Mouse (Mus musculus): ENCODE results near the gene Slc38a2. TPM values are rescaled to one million over a fixed set of nuclear protein-coding genes. Genes with fewer than 3 reads are reported as not detected.

Slc38a2 gene
- polyA plus RNA-seq (2015; fragmentation: Nextera tagmentation; extraction: Ambion mirVana), result 27.9 and 28.5 TPM in 2 replicates

DNA sequence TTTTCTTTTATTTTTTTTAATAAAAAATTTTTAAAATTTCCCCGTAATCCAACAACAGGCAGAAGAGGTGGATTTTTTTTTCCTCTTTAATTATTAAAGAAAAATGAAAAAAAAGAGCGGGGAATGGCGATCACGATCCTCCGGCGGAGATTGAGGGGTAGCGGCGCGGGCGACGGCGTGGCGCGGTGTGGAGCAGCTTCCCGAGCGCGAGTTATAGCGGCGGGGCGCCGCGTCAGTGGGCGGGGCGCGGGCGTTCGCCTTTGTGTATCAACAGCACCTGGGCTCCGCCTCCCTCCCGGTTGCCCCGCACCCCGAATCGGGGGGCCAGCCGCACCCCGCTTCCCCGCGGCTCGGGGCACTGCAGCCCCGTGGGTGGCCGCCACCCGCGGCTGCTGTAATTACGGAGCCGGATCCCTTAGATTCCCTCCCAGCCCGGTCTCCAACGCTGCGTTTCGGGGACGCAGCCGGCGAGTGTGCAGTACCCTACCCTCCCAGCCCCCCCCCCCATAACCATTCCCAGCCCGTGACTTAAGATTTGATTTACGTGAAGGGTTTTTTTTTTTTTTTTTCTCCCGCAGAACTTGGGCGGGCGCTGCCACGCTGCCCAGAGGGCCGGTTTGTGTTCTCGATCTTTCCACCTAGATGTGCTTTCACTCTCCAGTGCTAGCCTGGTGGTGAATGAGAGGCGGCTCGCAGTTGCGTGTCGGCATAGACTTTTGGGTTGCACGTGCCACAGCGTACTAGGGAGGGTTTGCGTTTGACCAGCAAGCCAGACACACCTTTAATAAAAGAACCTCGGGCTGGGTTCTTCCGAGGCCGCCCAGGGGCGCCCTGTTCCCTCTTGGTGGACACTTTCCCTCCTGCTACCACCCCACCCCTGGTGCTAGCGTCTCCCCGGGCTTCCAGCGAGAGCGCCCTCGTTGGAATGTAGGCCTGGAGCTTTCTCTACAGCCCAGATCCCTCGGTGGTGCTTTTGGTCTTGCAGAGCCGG is at the start of gene Slc38a2:
Gene Slc38a2 (minus strand): TSS at position 210 of the 991 bp plus-strand sequence.
- H3K27me3 ChIP-seq (replicated peaks; ENCODE audit: control insufficient read depth, insufficient read depth, low read length), result no peaks in the 10 kb centered on the region
- peak; percentile 67 for TF ChIP-seq CTCF (IDR thresholded peaks at IDR 0.05; ENCODE audit: low read depth)
- peak within 1 kb of the TSS; percentile 95 for H3K4me3 ChIP-seq (ENCODE audit: low read depth, low read length)
- under 1% methylated on average over 73 of the region's 76 CpGs for WGBS
- H3K9me3 ChIP-seq (ENCODE audit: control insufficient read depth), result no peaks in the 10 kb centered on the region
- H3K36me3 ChIP-seq (ENCODE audit: control insufficient read depth, insufficient read depth), result peaks cover 8% of the 10 kb centered on the region
- peak within 1 kb of the TSS; percentile 95 for H3K9ac ChIP-seq (ENCODE audit: low read depth, low read length)
- H3K4me1 ChIP-seq (replicated peaks; ENCODE audit: control insufficient read depth, insufficient read depth, low read length), result peaks cover 17% of the 10 kb centered on the region; the same call in 1 of the 2 replicates
- ATAC-seq, result peak; percentile 80
- H3K27ac ChIP-seq (ENCODE audit: low read depth, low read length), result peak within 1 kb of the TSS; percentile 99
- H3K4me2 ChIP-seq (replicated peaks; ENCODE audit: low read depth), result peak within 1 kb of the TSS; percentile 73

DNA sequence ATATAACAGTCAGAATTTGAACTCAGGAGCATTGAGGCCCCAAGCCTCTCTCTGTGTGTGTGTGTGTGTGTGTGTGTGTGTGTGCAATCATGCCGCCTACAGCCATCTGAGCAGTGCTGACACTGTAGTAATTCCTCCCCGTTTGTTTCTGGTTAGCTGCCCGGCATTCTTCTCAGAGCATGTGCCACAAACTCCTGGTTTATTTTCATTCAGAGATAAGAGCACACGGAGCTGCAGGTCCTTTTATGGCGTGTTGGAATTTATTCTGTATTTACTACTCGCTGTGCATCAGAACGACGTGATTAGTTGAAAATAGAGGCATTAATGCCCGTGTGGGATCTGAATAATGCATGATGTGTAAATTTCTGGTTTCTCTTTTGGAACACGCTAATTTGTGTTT is 49.6 kb upstream of the Slc38a2 start:
- peak overlapping the region; percentile 70 for H3K27ac ChIP-seq (ENCODE audit: low read depth, low read length)

DNA sequence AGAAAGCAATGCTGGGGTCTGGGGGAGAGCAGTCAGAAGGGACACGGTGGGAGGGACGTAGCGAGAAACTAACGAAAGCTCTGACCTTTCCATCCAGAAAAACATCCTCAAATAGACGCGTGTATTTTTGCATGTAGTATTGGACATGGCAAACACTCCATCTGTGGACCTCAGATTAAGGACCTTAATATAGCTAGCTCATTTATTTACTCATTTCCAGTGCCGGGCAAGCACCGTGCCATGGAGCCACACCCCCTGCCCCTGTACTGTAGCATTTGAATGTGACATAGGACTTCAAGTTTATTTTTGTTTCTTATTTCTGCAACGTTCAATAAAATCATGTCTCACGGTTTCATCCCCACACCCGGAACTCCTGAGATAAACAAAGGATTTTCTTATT is 48.0 kb upstream of the Slc38a2 start:
- no peaks in the 10 kb centered on the region for H3K9me3 ChIP-seq (ENCODE audit: control insufficient read depth)
- WGBS, result 83% methylated on average over 11 of the region's 11 CpGs
- no peak for ATAC-seq
- no peak overlapping the region for H3K9ac ChIP-seq (ENCODE audit: low read depth, low read length)
- H3K4me2 ChIP-seq (replicated peaks; ENCODE audit: low read depth), result no peak overlapping the region
- H3K4me1 ChIP-seq (replicated peaks; ENCODE audit: control insufficient read depth, insufficient read depth, low read length), result peaks cover 16% of the 10 kb centered on the region; the same call in 1 of the 2 replicates
- TF ChIP-seq CTCF (IDR thresholded peaks at IDR 0.05; ENCODE audit: low read depth), result no peak
- H3K27me3 ChIP-seq (replicated peaks; ENCODE audit: control insufficient read depth, insufficient read depth, low read length), result no peaks in the 10 kb centered on the region
- H3K27ac ChIP-seq (ENCODE audit: low read depth, low read length), result no peak overlapping the region
- no peaks in the 10 kb centered on the region for H3K36me3 ChIP-seq (ENCODE audit: control insufficient read depth, insufficient read depth)
- H3K4me3 ChIP-seq (ENCODE audit: low read depth, low read length), result no peak overlapping the region

More for the DNA sequence above, 49.6 kb upstream of the Slc38a2 start:
- ATAC-seq, result peak; percentile 58
- TF ChIP-seq CTCF (IDR thresholded peaks at IDR 0.05; ENCODE audit: low read depth), result no peak
- Histone ChIP-seq H3K9me3 (ENCODE audit: control insufficient read depth) (no peaks in the 10 kb centered on the region), H3K36me3 (ENCODE audit: control insufficient read depth, insufficient read depth) (no peaks in the 10 kb centered on the region), H3K4me1 (replicated peaks; ENCODE audit: control insufficient read depth, insufficient read depth, low read length) (peaks cover 7% of the 10 kb centered on the region; the same call in 1 of the 2 replicates), H3K4me3 (ENCODE audit: low read depth, low read length) (peak overlapping the region; percentile 1; the same call in 1 of the 2 replicates), H3K9ac (ENCODE audit: low read depth, low read length) (no peak overlapping the region), H3K4me2 (replicated peaks; ENCODE audit: low read depth) (peak overlapping the region; percentile 55), H3K27me3 (replicated peaks; ENCODE audit: control insufficient read depth, insufficient read depth, low read length) (no peaks in the 10 kb centered on the region)
- 29% methylated on average over 10 of the region's 10 CpGs for WGBS

DNA sequence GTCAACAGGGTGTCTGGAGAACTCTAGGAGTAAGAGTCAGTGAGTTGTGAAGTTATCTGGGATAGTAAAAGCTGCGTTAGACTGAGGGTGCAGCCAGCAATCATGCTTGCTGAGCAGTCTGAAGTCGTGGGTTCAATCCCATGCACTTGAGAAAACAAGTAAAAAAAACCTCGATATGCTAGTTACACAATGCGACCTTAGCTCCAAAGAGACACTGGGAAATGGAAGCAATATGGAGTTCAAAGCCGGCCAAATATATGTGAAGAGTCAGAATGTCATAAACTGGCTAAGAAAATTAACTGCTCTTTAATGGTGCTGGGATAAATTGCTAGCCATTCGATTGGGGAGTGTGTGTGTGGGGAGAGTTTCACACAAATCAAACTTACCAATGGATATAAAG is 47.5 kb upstream of the Slc38a2 start:
- 86% methylated on average over 6 of the region's 6 CpGs for WGBS
- H3K4me1 ChIP-seq (replicated peaks; ENCODE audit: control insufficient read depth, insufficient read depth, low read length), result peaks cover 16% of the 10 kb centered on the region; the same call in 1 of the 2 replicates
- TF ChIP-seq CTCF (IDR thresholded peaks at IDR 0.05; ENCODE audit: low read depth), result no peak

DNA sequence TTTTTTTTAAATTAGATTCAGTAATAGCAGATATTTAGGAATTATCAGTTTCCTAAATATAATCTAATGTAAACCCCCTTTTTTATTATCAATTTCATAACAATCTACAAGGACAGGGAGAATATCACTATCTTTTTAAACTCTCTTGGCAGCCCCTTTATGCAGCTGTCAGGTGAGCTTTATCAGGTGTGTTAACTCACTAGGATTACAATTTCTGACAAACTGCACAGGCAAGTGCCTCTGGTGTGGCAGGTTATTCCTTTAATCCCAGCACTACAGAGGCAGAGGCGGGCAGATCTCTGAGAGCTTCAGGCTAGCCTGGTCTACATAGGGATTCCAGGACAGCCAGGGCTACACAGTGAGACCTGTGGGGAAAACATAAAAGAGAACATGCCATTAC is 45.8 kb upstream of the Slc38a2 start:
- no peak overlapping the region for H3K27ac ChIP-seq (ENCODE audit: low read depth, low read length)
- no peak overlapping the region for H3K9ac ChIP-seq (ENCODE audit: low read depth, low read length)
- ATAC-seq, result no peak
- no peak overlapping the region for H3K4me3 ChIP-seq (ENCODE audit: low read depth, low read length)
- WGBS, result 95% methylated on average over 1 of the region's 1 CpGs
- H3K4me2 ChIP-seq (replicated peaks; ENCODE audit: low read depth), result no peak overlapping the region
- H3K36me3 ChIP-seq (ENCODE audit: control insufficient read depth, insufficient read depth), result no peaks in the 10 kb centered on the region
- H3K27me3 ChIP-seq (replicated peaks; ENCODE audit: control insufficient read depth, insufficient read depth, low read length), result no peaks in the 10 kb centered on the region
- H3K9me3 ChIP-seq (ENCODE audit: control insufficient read depth), result no peaks in the 10 kb centered on the region
- no peak for TF ChIP-seq CTCF (IDR thresholded peaks at IDR 0.05; ENCODE audit: low read depth)
- H3K4me1 ChIP-seq (replicated peaks; ENCODE audit: control insufficient read depth, insufficient read depth, low read length), result peaks cover 16% of the 10 kb centered on the region; the same call in 1 of the 2 replicates

More for the DNA sequence above, 47.5 kb upstream of the Slc38a2 start:
- no peak for ATAC-seq
- H3K4me3 ChIP-seq (ENCODE audit: low read depth, low read length), result no peak overlapping the region
- H3K9ac ChIP-seq (ENCODE audit: low read depth, low read length), result no peak overlapping the region
- H3K4me2 ChIP-seq (replicated peaks; ENCODE audit: low read depth), result no peak overlapping the region
- H3K27me3 ChIP-seq (replicated peaks; ENCODE audit: control insufficient read depth, insufficient read depth, low read length), result no peaks in the 10 kb centered on the region
- no peaks in the 10 kb centered on the region for H3K36me3 ChIP-seq (ENCODE audit: control insufficient read depth, insufficient read depth)
- H3K9me3 ChIP-seq (ENCODE audit: control insufficient read depth), result no peaks in the 10 kb centered on the region
- H3K27ac ChIP-seq (ENCODE audit: low read depth, low read length), result no peak overlapping the region

DNA sequence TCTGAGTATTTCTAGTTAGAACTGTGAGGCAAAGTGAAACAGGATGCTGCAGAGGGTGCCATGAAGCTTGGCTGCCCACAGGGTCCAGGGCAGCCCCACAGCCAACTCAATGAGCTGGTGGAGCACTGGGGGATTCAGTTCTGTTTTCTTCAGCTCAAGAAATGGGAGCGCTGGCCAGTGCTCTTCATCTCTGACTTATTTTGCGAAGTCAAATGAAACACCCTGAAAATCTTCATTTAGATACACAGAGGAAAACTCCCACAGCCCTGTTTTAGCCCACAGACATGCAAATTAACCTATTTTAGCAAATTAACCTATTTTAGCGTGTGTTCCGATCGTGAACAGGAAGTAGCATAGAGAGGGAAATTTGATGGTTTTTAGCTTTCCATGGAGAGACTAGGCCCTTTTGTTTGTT is 45.4 kb upstream of the Slc38a2 start:
- H3K4me3 ChIP-seq (ENCODE audit: low read depth, low read length), result no peak overlapping the region
- ATAC-seq, result no peak
- H3K27me3 ChIP-seq (replicated peaks; ENCODE audit: control insufficient read depth, insufficient read depth, low read length), result no peaks in the 10 kb centered on the region
- no peak overlapping the region for H3K9ac ChIP-seq (ENCODE audit: low read depth, low read length)
- TF ChIP-seq CTCF (IDR thresholded peaks at IDR 0.05; ENCODE audit: low read depth), result no peak
- no peak overlapping the region for H3K4me2 ChIP-seq (replicated peaks; ENCODE audit: low read depth)
- H3K27ac ChIP-seq (ENCODE audit: low read depth, low read length), result no peak overlapping the region
- WGBS, result 94% methylated on average over 5 of the region's 5 CpGs
- no peaks in the 10 kb centered on the region for H3K36me3 ChIP-seq (ENCODE audit: control insufficient read depth, insufficient read depth)
- H3K9me3 ChIP-seq (ENCODE audit: control insufficient read depth), result no peaks in the 10 kb centered on the region
- H3K4me1 ChIP-seq (replicated peaks; ENCODE audit: control insufficient read depth, insufficient read depth, low read length), result peaks cover 16% of the 10 kb centered on the region; the same call in 1 of the 2 replicates

Data from intestine, postnatal 0 days (tissue).